Mouse (Mus musculus): ENCODE measurements around the gene Ceacam13. TPM values are rescaled to one million over a fixed set of nuclear protein-coding genes. Genes with fewer than 3 reads are reported as not detected.
"Not testable (repeated sequence)": the region's sequence is repeated elsewhere in the genome, so short reads cannot be mapped to it uniquely, and the experiment has no call there.

Ceacam13 gene
- not detected for total RNA-seq (2021)
- long read RNA-seq, experiment 1: 0 reads
- long read RNA-seq, experiment 2: 0 reads

- H3K27ac ChIP-seq: no peak within 1 kb of the TSS
- DNase-seq: no peak
- intact Hi-C loops (cut with DNase I): no loop called here
- H3K4me3 ChIP-seq: no peak within 1 kb of the TSS
- no peak for TF ChIP-seq CTCF (IDR thresholded peaks at IDR 0.05)
Measured at GRCm38 (mm10) chr7:18009589-18009988, at the start of gene Ceacam13. Gene Ceacam13 (plus strand): TSS chr7:18009889.

GRCm38 (mm10) chr7:17971824-17972223 lies 37.9 kb upstream of the Ceacam13 start, which contains the start of gene Ceacam11:
Gene Ceacam11 (plus strand): TSS chr7:17972124.
- intact Hi-C loops (cut with DNase I): no loop called here
- no peak for DNase-seq
- TF ChIP-seq CTCF (IDR thresholded peaks at IDR 0.05): no peak
- Histone ChIP-seq H3K4me3 (no peak within 1 kb of the TSS), H3K27ac (no peak within 1 kb of the TSS)

GRCm38 (mm10) chr7:18001131-18001530 lies 8.6 kb upstream of the Ceacam13 start:
- H3K27ac ChIP-seq; DNase-seq; intact Hi-C loops (cut with DNase I); H3K4me3 ChIP-seq: not testable (repeated sequence)

DNA sequence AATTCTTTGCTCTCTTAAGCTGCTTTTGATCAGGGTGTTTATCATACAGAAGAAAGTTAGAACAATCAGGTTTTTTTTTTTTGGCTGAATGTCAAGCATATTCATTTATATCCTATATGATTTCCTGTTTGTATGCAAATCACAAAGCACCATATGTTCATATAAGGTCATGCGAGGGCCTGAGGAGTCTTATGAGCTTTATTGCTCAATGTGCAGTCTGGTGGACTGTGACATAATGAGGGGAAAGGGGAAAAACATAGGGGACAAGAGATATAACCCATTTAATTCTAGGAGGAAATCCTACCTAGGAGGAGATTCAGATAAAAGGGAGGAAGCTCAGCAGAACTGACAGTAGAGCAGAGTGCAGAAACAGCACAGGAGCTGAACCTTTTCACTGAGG lies 55.9 kb downstream of the Ceacam13 start, which contains the start of gene Ceacam12:
Ceacam12 (plus strand) TSS at position 301 of the 400 bp plus-strand sequence.
- no peak for TF ChIP-seq CTCF (IDR thresholded peaks at IDR 0.05)
- Histone ChIP-seq H3K27ac (no peak within 1 kb of the TSS), H3K4me3 (no peak within 1 kb of the TSS)
- no peak for DNase-seq
- intact Hi-C loops (cut with DNase I): no loop called here

Small RNA genes within 50 kb of the gene (microRNA-seq; reads per million reads assigned to microRNA genes)
- gene Gm22414: not detected

Other genes with a start within 250 kb of the Ceacam13 start
- gene Ceacam14, start 197.3 kb upstream of the Ceacam13 start, total RNA-seq (2021): not detected
- gene Gm5155, start 138.1 kb upstream of the Ceacam13 start, total RNA-seq (2021): not detected
- gene Ceacam11, start 37.8 kb upstream of the Ceacam13 start, total RNA-seq (2021): not detected
- not detected for gene Ceacam12, start 56.0 kb downstream of the Ceacam13 start, total RNA-seq (2021)
- gene Igfl3, start 166.6 kb downstream of the Ceacam13 start, total RNA-seq (2021): not detected
- not detected for gene Mill1, start 235.5 kb downstream of the Ceacam13 start, total RNA-seq (2021)

All from gastrocnemius, adult 2 months (tissue).